Mouse (Mus musculus) ES-E14 (cell line): ENCODE results near the gene Slc25a45. TPM values are rescaled to one million over a fixed set of nuclear protein-coding genes. Genes with fewer than 3 reads are reported as not detected.

ENCODE experiments used
- DNase-seq: peaks from one replicate; pipeline ENCODE4 v3.0.0-alpha.2; 2013; ENCODE audit warnings: low read depth, low spot score
- H3K27ac ChIP-seq: 2 replicates; pipeline ENCODE4 v1.5.1; 2012; ENCODE audit warnings: low read depth, mild to moderate bottlenecking, low read length, moderate library complexity, mixed read lengths; ENCODE audit not compliant: poor library complexity, insufficient read depth, severe bottlenecking
- H3K36me3 ChIP-seq: 2 replicates; pipeline ENCODE4 v1.6.1; 2012; ENCODE audit warnings: mild to moderate bottlenecking, low read length, moderate library complexity, mixed read lengths; ENCODE audit not compliant: control insufficient read depth, poor library complexity, insufficient read depth, severe bottlenecking
- H3K4me1 ChIP-seq, 2 experiments: fragments of 150-350 bp in 1 of 2; sonication (generic) in 1 of 2; 2 replicates each; pipeline ENCODE4 v1.6.1; 2012; ENCODE audit warnings: low read length in 2 of 2, mild to moderate bottlenecking in 1 of 2, mixed read lengths in 1 of 2; ENCODE audit not compliant: control insufficient read depth in 2 of 2, insufficient read depth in 2 of 2, poor library complexity in 1 of 2
- H3K4me3 ChIP-seq, 2 experiments: fragments of 150-350 bp in 1 of 2; sonication (generic) in 1 of 2; 2 replicates each; pipeline ENCODE4 v1.5.1; 2012; ENCODE audit warnings: low read length in 2 of 2, low read depth in 1 of 2, mild to moderate bottlenecking in 1 of 2, mixed read lengths in 1 of 2; ENCODE audit not compliant: insufficient read depth in 1 of 2, poor library complexity in 1 of 2, severe bottlenecking in 1 of 2
- H3K9ac ChIP-seq: 2 replicates; pipeline ENCODE4 v1.6.1; 2012; ENCODE audit warnings: low read depth, mild to moderate bottlenecking, low read length, mixed read lengths; ENCODE audit not compliant: poor library complexity, insufficient read depth, severe bottlenecking
- H3K9me3 ChIP-seq: fragments of 150-350 bp; sonication (generic); 2 replicates; pipeline ENCODE4 v1.6.1; 2012; ENCODE audit warnings: low read depth, mild to moderate bottlenecking, low read length; ENCODE audit not compliant: control insufficient read depth, insufficient read depth
- CHD2 ChIP-seq: IDR thresholded peaks from 2 replicates; pipeline ENCODE4 v1.6.1; 2014; ENCODE audit warnings: mild to moderate bottlenecking, low read depth, low read length, inconsistent platforms
- HCFC1 ChIP-seq: IDR thresholded peaks from 2 replicates; pipeline ENCODE4 v1.6.1; 2012; ENCODE audit warnings: low read length, inconsistent platforms, borderline replicate concordance; ENCODE audit not compliant: insufficient read depth
- MAFK ChIP-seq: IDR thresholded peaks from 2 replicates; pipeline ENCODE4 v1.6.1; 2014; ENCODE audit warnings: mild to moderate bottlenecking, low read depth, low read length, inconsistent platforms; ENCODE audit not compliant: insufficient read depth
- ZC3H11A ChIP-seq: IDR thresholded peaks from 2 replicates; pipeline ENCODE4 v1.6.1; 2012; ENCODE audit warnings: low read depth, mild to moderate bottlenecking, inconsistent platforms, low read length, borderline replicate concordance
- ZNF384 ChIP-seq: IDR thresholded peaks from 2 replicates; pipeline ENCODE4 v1.6.1; 2012; ENCODE audit warnings: low read depth, low read length, inconsistent platforms
- in situ Hi-C, 2 experiments: fragments of 600-800 bp; cut with MboI; formaldehyde crosslinking; loops; one replicate each; pipeline ENCODE4 v1.15.1; 2025; ENCODE audit warnings: low sequenced_read_pairs in 2 of 2, inconsistent platforms in 1 of 2; ENCODE audit not compliant: unreplicated experiment in 2 of 2
- total RNA-seq: library from RNA; depleted of rRNA; stranded (reverse); fragments of 300-350 nt; gene quantifications from 2 replicates; pipeline ENCODE4 v1.2.3, GENCODE M21; 2012

The Slc25a45 gene
- total RNA-seq, 1 experiment = 1.2 TPM

- Histone ChIP-seq H3K36me3 (peaks cover 23% of the 10 kb centered on the region; the same call in 1 of the 2 replicates), H3K4me1 (peaks cover 0 to 34% of the 10 kb centered on the region in 2 experiments; a peak in 2 of 4 replicates), H3K9ac (peak overlapping the region; percentile 85), H3K4me3 (peak overlapping the region; percentile 23 to 62), H3K27ac (peak overlapping the region; percentile 100), H3K9me3 (no peaks in the 10 kb centered on the region)
- DNase-seq = no peak
- in situ Hi-C loops = loop anchor here in 1 of 2 experiments (10.0 kb wide), 1 partner anchor 53 kb away; no protein-coding TSS in a partner anchor
- TF ChIP-seq ZNF384 (no peak), MAFK (peak; percentile 72), HCFC1 (no peak), CHD2 (no peak)
Measured at GRCm38 (mm10) chr19:5848032-5848825, 29.4 kb upstream of the Slc25a45 start.

- no peak for DNase-seq
- Histone ChIP-seq H3K36me3 (peaks cover 17% of the 10 kb centered on the region; the same call in 1 of the 2 replicates), H3K9me3 (no peaks in the 10 kb centered on the region), H3K4me1 (peaks cover 0 to 34% of the 10 kb centered on the region in 2 experiments; a peak in 2 of 4 replicates), H3K4me3 (peak overlapping the region; percentile 23 to 62), H3K27ac (peak overlapping the region; percentile 100), H3K9ac (peak overlapping the region; percentile 85)
- no peak for TF ChIP-seq HCFC1
- no peak for TF ChIP-seq CHD2
- TF ChIP-seq MAFK = no peak
- no peak for TF ChIP-seq ZC3H11A
- no peak for TF ChIP-seq ZNF384
- in situ Hi-C loops = loop anchor here in 1 of 2 experiments (10.0 kb wide), 1 partner anchor 54 kb away; no protein-coding TSS in a partner anchor
Measured at GRCm38 (mm10) chr19:5848826-5849672, 28.6 kb upstream of the Slc25a45 start.

GRCm38 (mm10) chr19:5849843-5850527, 27.6 kb upstream of the Slc25a45 start:
- Histone ChIP-seq H3K36me3 (peaks cover 15% of the 10 kb centered on the region; the same call in 1 of the 2 replicates), H3K27ac (peak overlapping the region; percentile 100), H3K9ac (peak overlapping the region; percentile 76), H3K4me3 (peak overlapping the region; percentile 32 to 62; a peak in 3 of 4 replicates), H3K9me3 (no peaks in the 10 kb centered on the region), H3K4me1 (peaks cover 0 to 32% of the 10 kb centered on the region in 2 experiments; a peak in 2 of 4 replicates)
- TF ChIP-seq MAFK (peak; percentile 100), ZNF384 (no peak), CHD2 (0 out of 2 replicates have a peak, but pooled peaks have one; percentile 19), ZC3H11A (peak; percentile 63; the same call in 1 of the 2 replicates), HCFC1 (peak; percentile 38; the same call in 1 of the 2 replicates)
- in situ Hi-C loops = loop anchor here in 1 of 2 experiments (10.0 kb wide), 1 partner anchor 55 kb away; no protein-coding TSS in a partner anchor
- DNase-seq = peak; percentile 90

- Histone ChIP-seq H3K9me3 (no peaks in the 10 kb centered on the region), H3K27ac (peak overlapping the region; percentile 79; the same call in 1 of the 2 replicates), H3K9ac (no peak overlapping the region; the same call in 1 of the 2 replicates), H3K4me3 (no peak overlapping the region), H3K36me3 (peaks cover 18% of the 10 kb centered on the region), H3K4me1 (peaks cover 0 to 32% of the 10 kb centered on the region in 2 experiments; a peak in 2 of 4 replicates)
- no peak for DNase-seq
- no peak for TF ChIP-seq MAFK
- no peak for TF ChIP-seq HCFC1
- no peak for TF ChIP-seq ZC3H11A
- TF ChIP-seq CHD2 = no peak
- TF ChIP-seq ZNF384 = no peak
- in situ Hi-C loops = no loop called here
Measured at GRCm38 (mm10) chr19:5850860-5851259, 26.7 kb upstream of the Slc25a45 start.
